Mouse (Mus musculus) liver, adult 2 months (tissue): ENCODE data around the gene Hyal5. TPM values are rescaled to one million over a fixed set of nuclear protein-coding genes. Genes with fewer than 3 reads are reported as not detected.

ENCODE experiments used
- DNase-seq: peaks from one replicate; pipeline ENCODE4 v3.0.0-alpha.2; 2011; ENCODE audit warnings: low read depth, low spot score; ENCODE audit errors: extremely low read depth
- H3K27ac ChIP-seq: fragments of 200-500 bp; replicated peaks from 2 replicates; pipeline ENCODE4 v1.5.1; 2012; ENCODE audit warnings: low read depth, mild to moderate bottlenecking, control low read depth, inconsistent platforms, low read length; ENCODE audit not compliant: insufficient read depth
- H3K27me3 ChIP-seq: fragments of 200-500 bp; 2 replicates; pipeline ENCODE4 v1.6.1; 2012; ENCODE audit warnings: mild to moderate bottlenecking, moderate library complexity, low read length, inconsistent platforms; ENCODE audit not compliant: control insufficient read depth, insufficient read depth
- H3K36me3 ChIP-seq: fragments of 200-500 bp; 2 replicates; pipeline ENCODE4 v1.6.1; 2012; ENCODE audit warnings: low read length, inconsistent platforms; ENCODE audit not compliant: control insufficient read depth, insufficient read depth
- H3K4me1 ChIP-seq: fragments of 200-500 bp; 2 replicates; pipeline ENCODE4 v1.6.1; 2011; ENCODE audit warnings: low read length; ENCODE audit not compliant: control insufficient read depth, insufficient read depth
- H3K4me3 ChIP-seq: fragments of 200-500 bp; 2 replicates; pipeline ENCODE4 v1.5.1; 2011; ENCODE audit warnings: low read depth, mild to moderate bottlenecking, control low read depth, low read length, moderate library complexity; ENCODE audit not compliant: insufficient read depth
- H3K79me2 ChIP-seq: fragments of 200-500 bp; 2 replicates; pipeline ENCODE4 v1.6.1; 2012; ENCODE audit warnings: inconsistent platforms, mild to moderate bottlenecking, low read length, moderate library complexity; ENCODE audit not compliant: control insufficient read depth, insufficient read depth
- H3K9ac ChIP-seq: fragments of 200-500 bp; 2 replicates; pipeline ENCODE4 v1.6.1; 2012; ENCODE audit warnings: low read depth, mild to moderate bottlenecking, control low read depth, inconsistent platforms, low read length
- CTCF ChIP-seq: fragments of 200-500 bp; IDR thresholded peaks from 2 replicates; pipeline ENCODE4 v1.5.1; 2011; ENCODE audit warnings: low read depth, low read length, control low read depth
- POLR2A ChIP-seq: fragments of 200-500 bp; IDR thresholded peaks from 2 replicates; pipeline ENCODE4 v1.6.1; 2011; ENCODE audit warnings: low read length, control low read depth; ENCODE audit not compliant: insufficient read depth; ENCODE audit errors: extremely low read depth
- WGBS: fragments of 180-500 bp; shearing (Covaris S2); methylation state at CpG from one replicate; pipeline ENCODE4 v1.1.7; 2018; 5-methylcytosine and 5-hydroxymethylcytosine counted together
- polyA plus RNA-seq: library from polyadenylated mRNA; depleted of rRNA; stranded (reverse); fragments of >200 nt; gene quantifications from 2 replicates; pipeline ENCODE4 v1.2.3, GENCODE M21; 2012; rRNA removed
- total RNA-seq: library from RNA; depleted of rRNA; stranded (reverse); fragments of >200 nt; gene quantifications from 2 replicates; pipeline ENCODE4 v1.2.3, GENCODE M21; 2014; rRNA removed

Hyal5 gene
- total and polyA plus RNA-seq, 2 experiments: not detected

DNA sequence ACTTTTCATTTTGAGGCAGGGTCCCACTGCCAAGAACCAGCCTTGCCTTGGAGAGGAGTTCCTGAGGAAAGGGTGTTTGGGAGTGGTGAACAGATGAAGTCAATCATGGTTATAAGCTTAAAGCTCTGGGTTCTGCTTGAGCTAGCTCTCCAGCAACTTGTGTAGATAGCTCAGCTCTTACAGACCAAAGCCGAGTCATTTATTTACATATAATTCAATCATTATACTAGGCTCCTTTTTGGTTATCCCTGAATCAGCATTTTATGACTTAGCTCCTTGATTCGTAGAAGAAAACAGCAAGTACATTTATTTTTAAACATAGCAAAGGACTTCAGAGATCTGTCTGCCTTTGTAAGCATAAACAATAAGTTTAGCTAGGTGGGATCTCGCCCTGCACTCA, 47.3 kb downstream of the Hyal5 start:
- Histone ChIP-seq H3K36me3 (no peaks in the 10 kb centered on the region), H3K27ac (no peak overlapping the region), H3K79me2 (no peaks in the 10 kb centered on the region), H3K4me1 (no peaks in the 10 kb centered on the region), H3K4me3 (no peak overlapping the region), H3K27me3 (no peaks in the 10 kb centered on the region), H3K9ac (no peak overlapping the region)
- DNase-seq: no peak
- TF ChIP-seq POLR2A: no peak
- no peak for TF ChIP-seq CTCF
- 82% methylated on average over 3 of the region's 3 CpGs for WGBS

DNA sequence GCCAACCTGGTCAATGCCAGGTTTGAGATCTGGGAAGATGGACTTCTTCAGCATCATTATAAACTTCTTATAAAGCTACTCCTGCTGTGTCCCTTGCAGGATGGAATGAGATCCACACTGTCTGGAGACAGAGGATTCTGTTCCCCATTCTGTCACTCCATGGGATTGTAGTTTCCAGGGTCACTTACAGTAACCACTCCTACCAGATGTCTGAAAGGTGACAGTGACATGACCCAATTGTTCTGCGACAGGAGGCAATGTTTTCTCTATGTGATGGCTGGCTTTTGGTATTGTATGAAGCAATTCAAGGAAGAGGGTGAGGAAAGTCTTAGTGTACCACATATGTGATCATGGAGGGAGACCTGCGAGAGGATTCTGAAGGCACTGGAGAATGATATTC, 50.0 kb downstream of the Hyal5 start:
- H3K9ac ChIP-seq: no peak overlapping the region
- no peak overlapping the region for H3K27ac ChIP-seq
- no peak for DNase-seq
- no peaks in the 10 kb centered on the region for H3K4me1 ChIP-seq
- no peaks in the 10 kb centered on the region for H3K79me2 ChIP-seq
- H3K27me3 ChIP-seq: no peaks in the 10 kb centered on the region
- H3K36me3 ChIP-seq: no peaks in the 10 kb centered on the region
- H3K4me3 ChIP-seq: no peak overlapping the region
- TF ChIP-seq POLR2A (no peak), CTCF (no peak)
- WGBS: 85% methylated on average over 2 of the region's 2 CpGs

DNA sequence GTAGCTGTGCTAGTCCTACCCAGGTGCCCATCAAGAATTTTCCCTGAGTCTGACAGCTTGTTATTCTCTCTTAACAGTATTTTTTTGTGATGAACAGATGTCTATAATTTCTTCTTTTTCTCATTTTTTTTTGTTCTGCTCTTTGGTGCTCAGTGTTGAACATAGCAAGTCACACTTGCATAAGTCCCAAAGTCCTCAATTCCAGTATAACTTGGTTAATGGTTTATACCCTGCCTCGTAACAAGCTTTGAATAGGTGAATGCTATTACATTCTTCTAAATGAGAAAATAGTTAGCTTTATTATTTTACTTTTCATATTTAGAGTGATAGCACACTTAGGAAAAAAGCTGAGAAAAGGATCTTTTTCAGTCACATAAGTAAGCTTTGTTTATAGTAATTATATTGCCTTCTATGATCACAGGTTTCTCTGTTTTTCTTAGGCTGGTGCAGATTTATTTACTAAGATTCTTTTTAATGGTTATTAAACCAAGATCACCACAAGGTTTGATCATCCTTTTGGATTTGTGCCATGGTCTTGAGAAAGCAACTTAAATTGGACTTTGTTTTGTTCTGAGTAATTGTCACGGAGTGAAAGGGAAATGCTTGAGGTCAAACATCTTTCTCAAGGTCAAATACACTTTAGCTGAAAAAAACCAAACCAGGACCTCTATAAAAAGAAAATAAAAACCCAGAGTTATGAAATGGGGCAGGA, 52.4 kb downstream of the Hyal5 start:
- TF ChIP-seq POLR2A (no peak), CTCF (no peak)
- Histone ChIP-seq H3K4me1 (0 out of 2 replicates have a peak, but pooled peaks cover 1% of the 10 kb centered on the region), H3K36me3 (no peaks in the 10 kb centered on the region), H3K79me2 (no peaks in the 10 kb centered on the region), H3K27me3 (no peaks in the 10 kb centered on the region), H3K4me3 (no peak overlapping the region), H3K9ac (no peak overlapping the region), H3K27ac (no peak overlapping the region)
- DNase-seq: peak; percentile 59
- WGBS: 11% methylated on average over 2 of the region's 2 CpGs

DNA sequence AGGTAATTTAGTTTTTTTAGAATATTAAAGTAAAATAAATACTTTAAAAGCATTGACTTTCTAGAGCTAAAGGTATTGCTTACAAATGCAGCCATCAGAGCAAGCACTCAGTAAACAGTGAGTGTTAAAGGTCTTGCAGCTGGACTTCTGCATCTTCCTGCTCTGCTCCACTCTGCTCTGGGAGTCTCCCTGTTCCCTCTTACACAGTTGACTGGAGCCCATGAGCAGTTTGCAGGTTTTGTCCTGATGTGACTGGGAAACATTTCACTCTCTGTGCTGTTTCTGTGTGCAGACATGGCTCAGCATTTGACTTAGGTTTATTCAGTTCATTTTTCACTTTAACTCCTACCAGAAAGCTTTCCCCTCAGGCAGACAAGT, 52.9 kb downstream of the Hyal5 start:
- Histone ChIP-seq H3K4me3 (no peak overlapping the region), H3K79me2 (no peaks in the 10 kb centered on the region), H3K27ac (no peak overlapping the region), H3K36me3 (no peaks in the 10 kb centered on the region), H3K9ac (no peak overlapping the region), H3K27me3 (no peaks in the 10 kb centered on the region), H3K4me1 (0 out of 2 replicates have a peak, but pooled peaks cover 1% of the 10 kb centered on the region)
- peak; percentile 40 for DNase-seq
- no peak for TF ChIP-seq CTCF
- TF ChIP-seq POLR2A: no peak

DNA sequence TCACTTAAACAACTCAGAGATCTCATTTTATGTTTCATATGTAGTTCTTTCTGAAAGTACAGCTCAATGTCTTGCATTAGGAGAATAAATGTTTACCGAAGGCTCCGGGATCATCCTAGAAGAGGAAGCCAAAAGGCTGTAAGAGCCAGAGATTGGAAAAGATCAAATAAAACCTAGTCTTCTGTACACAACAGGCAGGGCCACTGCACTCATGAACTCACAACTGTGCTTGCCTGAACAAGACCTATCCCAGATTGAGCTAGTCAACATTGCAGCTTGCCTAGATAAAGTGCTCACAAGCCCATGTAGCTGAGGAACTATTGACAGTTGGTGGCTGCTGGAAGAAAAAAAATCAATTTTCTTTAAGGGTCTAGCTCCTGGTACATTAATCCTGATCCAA, 55.8 kb downstream of the Hyal5 start:
- no peaks in the 10 kb centered on the region for H3K79me2 ChIP-seq
- WGBS: 24% methylated on average over 2 of the region's 2 CpGs
- 0 out of 2 replicates have a peak, but pooled peaks cover 1% of the 10 kb centered on the region for H3K4me1 ChIP-seq
- no peaks in the 10 kb centered on the region for H3K27me3 ChIP-seq
- no peak overlapping the region for H3K27ac ChIP-seq
- H3K4me3 ChIP-seq: no peak overlapping the region
- no peak overlapping the region for H3K9ac ChIP-seq
- H3K36me3 ChIP-seq: no peaks in the 10 kb centered on the region
- TF ChIP-seq POLR2A: no peak
- TF ChIP-seq CTCF: no peak
- peak; percentile 92 for DNase-seq

DNA sequence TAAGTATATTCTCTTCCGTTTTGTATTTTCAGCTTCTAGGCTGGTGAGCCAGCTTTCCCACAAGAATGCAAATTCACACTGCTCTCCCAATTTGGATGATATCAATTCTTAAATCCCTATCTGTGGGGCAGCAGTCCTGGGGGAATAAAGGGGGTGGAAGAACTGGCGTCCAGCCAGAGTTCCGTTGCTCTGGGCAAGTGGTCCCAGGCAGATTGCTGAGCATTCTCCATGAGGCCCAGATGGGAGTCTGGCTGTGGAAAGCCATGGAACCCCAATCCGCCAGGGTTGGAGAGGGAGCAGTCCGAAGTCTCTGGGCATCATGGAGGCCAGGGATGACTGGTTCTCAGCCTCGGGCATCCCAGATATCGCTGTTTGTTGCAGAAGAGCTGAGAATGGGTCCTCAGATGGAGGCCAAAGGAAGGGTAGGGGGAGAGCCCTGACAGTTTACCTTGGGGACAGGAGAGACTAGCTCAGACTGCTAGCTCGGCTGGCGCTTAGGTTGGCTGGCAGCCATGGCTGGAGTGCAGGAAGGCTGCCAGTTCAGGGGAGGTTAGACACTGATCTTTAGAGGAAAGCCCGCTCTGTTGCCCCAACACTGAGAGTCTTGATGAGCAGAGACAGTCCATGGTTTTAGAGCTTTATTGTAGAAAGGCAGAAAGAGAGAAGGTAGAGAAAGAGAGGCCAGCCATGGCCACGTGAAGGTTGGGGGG, 67.4 kb downstream of the Hyal5 start:
- no peak overlapping the region for H3K4me3 ChIP-seq
- H3K4me1 ChIP-seq: no peaks in the 10 kb centered on the region
- no peaks in the 10 kb centered on the region for H3K36me3 ChIP-seq
- no peaks in the 10 kb centered on the region for H3K27me3 ChIP-seq
- H3K9ac ChIP-seq: no peak overlapping the region
- H3K79me2 ChIP-seq: no peaks in the 10 kb centered on the region
- no peak overlapping the region for H3K27ac ChIP-seq
- 88% methylated on average over 11 of the region's 11 CpGs for WGBS
- DNase-seq: no peak
- TF ChIP-seq POLR2A (no peak), CTCF (no peak)

Other genes with a start within 250 kb of the Hyal5 start
- gene Wasl, start 193.0 kb upstream of the Hyal5 start, total RNA-seq: 36.9 and 40.9 TPM in 2 replicates
- 29.4 and 44.5 TPM in 2 replicates for gene Wasl, start 193.0 kb upstream of the Hyal5 start, polyA plus RNA-seq
- gene Hyal6, start 124.8 kb upstream of the Hyal5 start, total RNA-seq: not detected in 2 replicates
- not detected in 2 replicates for gene Hyal6, start 124.8 kb upstream of the Hyal5 start, polyA plus RNA-seq
- gene Hyal4, start 109.7 kb upstream of the Hyal5 start, total RNA-seq: under 0.01 TPM in 1 of 2 replicates, not detected in the other
- gene Hyal4, start 109.7 kb upstream of the Hyal5 start, polyA plus RNA-seq: not detected in 2 replicates
- not detected in 2 replicates for gene Spam1, start 66.8 kb upstream of the Hyal5 start, total RNA-seq
- not detected in 2 replicates for gene Spam1, start 66.8 kb upstream of the Hyal5 start, polyA plus RNA-seq
- 0.60 and 0.65 TPM in 2 replicates for gene Tmem229a, start 98.3 kb downstream of the Hyal5 start, total RNA-seq
- gene Tmem229a, start 98.3 kb downstream of the Hyal5 start, polyA plus RNA-seq: 0.11 and 0.12 TPM in 2 replicates